Comparison of ENCODE assay signal across 28 mouse cellular contexts in genomic region chrX:13725573-13726403, GRCm38 (mm10).
DNase-seq lines count a peak whose midpoint lies in the region; ATAC-seq lines count a peak whose summit lies in the region.
"Had no signal": no experiment of that assay in that cellular context is flagged by ENCODE, and none has a peak within 500 bp of the region (broad histone marks: within the 10 kb centered on the region; RNA-seq: fewer than 3 reads in every experiment).

No protein-coding gene starts in this region.

- no peaks in the 10 kb centered on the region for H3K27me3 ChIP-seq in lung, embryonic 15.5 days
- H3K27me3 ChIP-seq: embryonic facial prominence, embryonic 12.5 days; embryonic facial prominence, embryonic 15.5 days; forebrain, embryonic 12.5 days; forebrain, embryonic 15.5 days; heart, embryonic 13.5 days had no signal

- no peak overlapping the region for H3K27ac ChIP-seq in lung, embryonic 15.5 days
- H3K27ac ChIP-seq: embryonic facial prominence, embryonic 12.5 days; embryonic facial prominence, embryonic 15.5 days; forebrain, embryonic 12.5 days; forebrain, embryonic 15.5 days; heart, adult 2 months; heart, embryonic 10.5 days; heart, embryonic 13.5 days; hindbrain, embryonic 14.5 days; hindbrain, postnatal 0 days had no signal

- H3K9ac ChIP-seq in lung, embryonic 15.5 days: no peak overlapping the region
- H3K9ac ChIP-seq: embryonic facial prominence, embryonic 12.5 days; embryonic facial prominence, embryonic 15.5 days; forebrain, embryonic 12.5 days; forebrain, embryonic 15.5 days; heart, embryonic 13.5 days; hindbrain, embryonic 14.5 days had no signal

- no peaks in the 10 kb centered on the region for H3K9me3 ChIP-seq in lung, embryonic 15.5 days
- H3K9me3 ChIP-seq: embryonic facial prominence, embryonic 12.5 days; embryonic facial prominence, embryonic 15.5 days; forebrain, embryonic 12.5 days; forebrain, embryonic 15.5 days; heart, embryonic 10.5 days; heart, embryonic 13.5 days had no signal

- H3K4me3 ChIP-seq in lung, embryonic 15.5 days: no peak overlapping the region
- H3K4me3 ChIP-seq: embryonic facial prominence, embryonic 12.5 days; embryonic facial prominence, embryonic 15.5 days; erythroblast, embryonic 14.5 days; forebrain, embryonic 12.5 days; forebrain, embryonic 15.5 days; heart, adult 2 months; heart, embryonic 10.5 days; heart, embryonic 13.5 days had no signal

- no peak for DNase-seq in lung, postnatal 14 days
- peak; percentile 73 for DNase-seq in 3T3-L1 (ENCODE audit: low read depth, low spot score)
- DNase-seq in NIH3T3 (ENCODE audit: low read depth): peak; percentile 44
- DNase-seq in left cerebral cortex, postnatal 25 days (ENCODE audit: low spot score in 2 of 2): no peak
- DNase-seq in frontal cortex, adult 2 months (ENCODE audit: extremely low spot score in 1 of 2, low spot score in 1 of 2): no peak
- DNase-seq: adrenal gland, postnatal 10 days; adrenal gland, postnatal 36 days; B cell, adult 2 months; cerebellum, adult 18-20 months; cerebellum, adult 9-10 months; cerebellum, postnatal 14 days; gastrocnemius, postnatal 10 days; gastrocnemius, postnatal 36 days; heart, adult 2 months; heart, postnatal 14 days; heart, postnatal 4 days had no signal

- WGBS in lung, embryonic 15.5 days: 55% methylated on average over 8 of the region's 8 CpGs

- H3K4me2 ChIP-seq in lung, embryonic 15.5 days: no peak overlapping the region
- H3K4me2 ChIP-seq: embryonic facial prominence, embryonic 12.5 days; embryonic facial prominence, embryonic 15.5 days; forebrain, embryonic 12.5 days; forebrain, embryonic 15.5 days; heart, embryonic 13.5 days; hindbrain, embryonic 14.5 days had no signal

- no peaks in the 10 kb centered on the region for H3K4me1 ChIP-seq in lung, embryonic 15.5 days
- H3K4me1 ChIP-seq: embryonic facial prominence, embryonic 12.5 days; embryonic facial prominence, embryonic 15.5 days; forebrain, embryonic 12.5 days; forebrain, embryonic 15.5 days; heart, embryonic 10.5 days had no signal

- ATAC-seq in lung, embryonic 15.5 days (ENCODE audit: borderline replicate concordance, extremely low read depth, low FRiP score, low TSS enrichment): peak; percentile 86; the same call in 1 of the 2 replicates
- ATAC-seq: forebrain, embryonic 15.5 days; hindbrain, postnatal 0 days; inflammation-experienced regulatory T-cells, adult 6 months; Patski had no signal

- no peaks in the 10 kb centered on the region for H3K36me3 ChIP-seq in lung, embryonic 15.5 days
- H3K36me3 ChIP-seq: embryonic facial prominence, embryonic 12.5 days; embryonic facial prominence, embryonic 15.5 days; forebrain, embryonic 12.5 days; forebrain, embryonic 15.5 days; heart, embryonic 10.5 days; heart, embryonic 13.5 days had no signal

- intact Hi-C loops in left cerebral cortex, postnatal 25 days (cut with DNase I): no loop called here

Comparison
In these comparisons a context has a peak if more than half of its experiments do, and no peak if none do; other contexts are left out.
1. DNase-seq: peak in 3T3-L1 (single experiment) and NIH3T3 (single experiment); none in lung, postnatal 14 days (single experiment), left cerebral cortex, postnatal 25 days (0 of 2) and frontal cortex, adult 2 months (0 of 2).